Mouse (Mus musculus) erythroblast, embryonic 14.5 days (primary cell): ENCODE results near the gene Dhrs13.

ENCODE experiments used
- GATA1 ChIP-seq: IDR thresholded peaks from 2 replicates; pipeline ENCODE4 v1.6.1; 2012; ENCODE audit warnings: low read length, inconsistent platforms, mixed read lengths
- TAL1 ChIP-seq: IDR thresholded peaks from 3 replicates; pipeline ENCODE4 v1.6.1; 2012; ENCODE audit warnings: low read length, inconsistent platforms, mixed read lengths

GRCm38 (mm10) chr11:77984836-77985231 lies 47.2 kb upstream of the Dhrs13 start:
- TF ChIP-seq GATA1 (no peak), TAL1 (no peak)
